Mouse (Mus musculus) lung, embryonic 16.5 days (tissue): ENCODE measurements at regions not wholly inside any gene's neighbourhood (a gene's known extent, or its start where the extent isn't known, plus 50 kb on each side); places are given as distances from the start of the nearest gene placed in this dataset.

Experiments used
- ATAC-seq: fragments of 200-750 bp; cut with Nextera tagmentation; 2 replicates; pipeline ENCODE4 v1.8.0; 2017; ENCODE audit warnings: low read depth, mild to moderate bottlenecking, moderate library complexity
- H3K27ac ChIP-seq: fragments of 300-500 bp; sonication (generic); 2 replicates; pipeline ENCODE4 v1.5.1; 2014; ENCODE audit warnings: mild to moderate bottlenecking, control low read depth, low read length
- H3K27me3 ChIP-seq: fragments of 300-500 bp; sonication (generic); 2 replicates; pipeline ENCODE4 v1.6.1; 2014; ENCODE audit warnings: low read depth, low read length, mixed read lengths; ENCODE audit not compliant: control insufficient read depth, insufficient read depth
- H3K36me3 ChIP-seq: fragments of 300-500 bp; sonication (generic); 2 replicates; pipeline ENCODE4 v1.6.1; 2014; ENCODE audit warnings: low read length; ENCODE audit not compliant: control insufficient read depth, insufficient read depth
- H3K4me1 ChIP-seq: fragments of 300-500 bp; sonication (generic); replicated peaks from 2 replicates; pipeline ENCODE4 v1.6.1; 2014; ENCODE audit warnings: low read length, mixed read lengths; ENCODE audit not compliant: control insufficient read depth, insufficient read depth
- H3K4me2 ChIP-seq: fragments of 300-500 bp; sonication (generic); 2 replicates; pipeline ENCODE4 v1.6.1; 2014; ENCODE audit warnings: low read depth, low read length, control low read depth
- H3K4me3 ChIP-seq: fragments of 300-500 bp; sonication (generic); 2 replicates; pipeline ENCODE4 v1.5.1; 2014; ENCODE audit warnings: mild to moderate bottlenecking, low read length, control low read depth
- H3K9ac ChIP-seq: fragments of 300-500 bp; sonication (generic); 2 replicates; pipeline ENCODE4 v1.6.1; 2014; ENCODE audit warnings: low read length, control low read depth
- H3K9me3 ChIP-seq: fragments of 300-500 bp; sonication (generic); 2 replicates; pipeline ENCODE4 v1.6.1; 2016; ENCODE audit warnings: low read length; ENCODE audit not compliant: control insufficient read depth
- WGBS: fragments of 180-500 bp; shearing (Covaris S2); extraction: QIAGEN DNeasy Blood & Tissue Kit; methylation state at CpG from one replicate; pipeline ENCODE4 v1.1.7; 2014; 5-methylcytosine and 5-hydroxymethylcytosine counted together

GRCm38 (mm10) chr2:138048341-138048740 is 208.0 kb upstream of the Btbd3 start:
- H3K27ac ChIP-seq: no peak overlapping the region
- ATAC-seq: no peak
- no peak overlapping the region for H3K9ac ChIP-seq
- 63% methylated on average over 5 of the region's 5 CpGs for WGBS
- no peaks in the 10 kb centered on the region for H3K9me3 ChIP-seq
- no peaks in the 10 kb centered on the region for H3K27me3 ChIP-seq
- no peak overlapping the region for H3K4me2 ChIP-seq
- no peaks in the 10 kb centered on the region for H3K36me3 ChIP-seq
- H3K4me3 ChIP-seq: no peak overlapping the region
- peaks cover 10% of the 10 kb centered on the region; the same call in 1 of the 2 replicates for H3K4me1 ChIP-seq

GRCm38 (mm10) chr2:138047781-138048201 is 208.6 kb upstream of the Btbd3 start:
- ATAC-seq: no peak

DNA sequence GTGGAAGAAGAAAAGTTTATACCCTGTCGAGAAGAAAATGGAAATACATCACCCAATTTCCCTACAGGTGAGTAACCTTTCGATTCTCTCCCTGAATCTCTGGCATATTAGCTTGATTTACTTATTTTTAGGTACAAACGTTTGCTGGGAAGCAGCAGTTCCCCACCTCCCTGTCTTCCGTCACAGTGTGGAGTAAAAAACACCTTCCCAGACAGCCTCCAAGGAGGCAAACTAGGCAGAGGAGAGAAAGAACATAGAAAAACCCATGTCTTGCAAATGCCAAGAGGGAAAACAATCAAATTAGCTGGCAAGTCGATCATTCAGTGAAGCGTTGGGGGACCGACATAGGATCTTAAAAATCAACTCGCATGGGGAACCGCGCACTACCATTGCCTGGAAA is 209.0 kb upstream of the Btbd3 start:
- Histone ChIP-seq H3K36me3 (no peaks in the 10 kb centered on the region), H3K4me2 (no peak overlapping the region), H3K4me3 (no peak overlapping the region), H3K9ac (no peak overlapping the region), H3K4me1 (peaks cover 10% of the 10 kb centered on the region; the same call in 1 of the 2 replicates), H3K27me3 (no peaks in the 10 kb centered on the region), H3K27ac (no peak overlapping the region), H3K9me3 (no peaks in the 10 kb centered on the region)
- WGBS: 64% methylated on average over 10 of the region's 10 CpGs
- ATAC-seq: no peak

More at GRCm38 (mm10) chr2:138047781-138048201, 208.6 kb upstream of the Btbd3 start:
- 20% methylated on average over 11 of the region's 11 CpGs for whole genome bisulfite sequencing
- Histone ChIP-seq H3K36me3 (no peaks in the 10 kb centered on the region), H3K4me3 (no peak overlapping the region), H3K4me2 (no peak overlapping the region), H3K4me1 (peaks cover 10% of the 10 kb centered on the region; the same call in 1 of the 2 replicates), H3K27me3 (no peaks in the 10 kb centered on the region), H3K9ac (no peak overlapping the region), H3K9me3 (no peaks in the 10 kb centered on the region), H3K27ac (no peak overlapping the region)

DNA sequence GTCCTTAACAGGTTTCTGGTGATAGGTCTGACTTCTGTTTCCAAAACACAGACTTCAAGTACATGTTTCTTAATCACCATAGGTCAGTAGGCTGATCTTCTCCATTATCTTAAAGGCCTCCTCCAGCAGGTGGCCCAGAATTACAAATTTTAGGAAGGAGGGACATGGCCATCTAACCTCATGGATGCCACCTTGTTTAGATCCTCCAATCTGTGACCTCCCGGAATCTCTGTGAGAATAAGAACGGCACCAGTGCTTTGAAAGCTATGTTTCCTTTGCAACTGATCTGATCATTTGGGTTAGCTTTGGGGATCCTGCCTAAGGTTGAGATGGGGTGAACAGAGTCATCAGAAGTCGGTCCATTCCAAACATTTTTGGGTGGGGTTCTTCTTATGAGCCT is 209.4 kb upstream of the Btbd3 start:
- H3K4me2 ChIP-seq: no peak overlapping the region
- no peaks in the 10 kb centered on the region for H3K36me3 ChIP-seq
- H3K4me1 ChIP-seq: peaks cover 10% of the 10 kb centered on the region; the same call in 1 of the 2 replicates
- H3K27me3 ChIP-seq: no peaks in the 10 kb centered on the region
- WGBS: 83% methylated on average over 3 of the region's 3 CpGs
- no peaks in the 10 kb centered on the region for H3K9me3 ChIP-seq
- no peak for ATAC-seq
- no peak overlapping the region for H3K4me3 ChIP-seq
- no peak overlapping the region for H3K27ac ChIP-seq
- H3K9ac ChIP-seq: no peak overlapping the region

- H3K4me1 ChIP-seq: peaks cover 10% of the 10 kb centered on the region; the same call in 1 of the 2 replicates
- 31% methylated on average over 5 of the region's 5 CpGs for WGBS
- peak overlapping the region; percentile 57 for H3K27ac ChIP-seq
- H3K9me3 ChIP-seq: no peaks in the 10 kb centered on the region
- peak; percentile 83 for ATAC-seq
- H3K27me3 ChIP-seq: no peaks in the 10 kb centered on the region
- H3K9ac ChIP-seq: no peak overlapping the region
- H3K36me3 ChIP-seq: no peaks in the 10 kb centered on the region
- no peak overlapping the region for H3K4me3 ChIP-seq
- no peak overlapping the region for H3K4me2 ChIP-seq
Observed at GRCm38 (mm10) chr2:138045933-138046642, 210.3 kb upstream of the Btbd3 start.

GRCm38 (mm10) chr2:138040706-138041105 is 215.7 kb upstream of the Btbd3 start:
- no peaks in the 10 kb centered on the region for H3K27me3 ChIP-seq
- H3K27ac ChIP-seq: peak overlapping the region; percentile 83
- no peaks in the 10 kb centered on the region for H3K9me3 ChIP-seq
- no peak overlapping the region for H3K4me3 ChIP-seq
- H3K4me2 ChIP-seq: no peak overlapping the region
- peak; percentile 77 for ATAC-seq
- WGBS: 36% methylated on average over 6 of the region's 6 CpGs
- H3K36me3 ChIP-seq: no peaks in the 10 kb centered on the region
- H3K9ac ChIP-seq: no peak overlapping the region
- H3K4me1 ChIP-seq: peaks cover 3% of the 10 kb centered on the region; the same call in 1 of the 2 replicates

- Histone ChIP-seq H3K9me3 (no peaks in the 10 kb centered on the region), H3K4me1 (no peaks in the 10 kb centered on the region), H3K36me3 (no peaks in the 10 kb centered on the region), H3K27ac (peak overlapping the region; percentile 83), H3K9ac (no peak overlapping the region), H3K27me3 (no peaks in the 10 kb centered on the region), H3K4me3 (no peak overlapping the region), H3K4me2 (no peak overlapping the region)
- 52% methylated on average over 5 of the region's 5 CpGs for WGBS
- peak; percentile 99 for ATAC-seq
Observed at GRCm38 (mm10) chr2:138040302-138040701, 216.1 kb upstream of the Btbd3 start.

DNA sequence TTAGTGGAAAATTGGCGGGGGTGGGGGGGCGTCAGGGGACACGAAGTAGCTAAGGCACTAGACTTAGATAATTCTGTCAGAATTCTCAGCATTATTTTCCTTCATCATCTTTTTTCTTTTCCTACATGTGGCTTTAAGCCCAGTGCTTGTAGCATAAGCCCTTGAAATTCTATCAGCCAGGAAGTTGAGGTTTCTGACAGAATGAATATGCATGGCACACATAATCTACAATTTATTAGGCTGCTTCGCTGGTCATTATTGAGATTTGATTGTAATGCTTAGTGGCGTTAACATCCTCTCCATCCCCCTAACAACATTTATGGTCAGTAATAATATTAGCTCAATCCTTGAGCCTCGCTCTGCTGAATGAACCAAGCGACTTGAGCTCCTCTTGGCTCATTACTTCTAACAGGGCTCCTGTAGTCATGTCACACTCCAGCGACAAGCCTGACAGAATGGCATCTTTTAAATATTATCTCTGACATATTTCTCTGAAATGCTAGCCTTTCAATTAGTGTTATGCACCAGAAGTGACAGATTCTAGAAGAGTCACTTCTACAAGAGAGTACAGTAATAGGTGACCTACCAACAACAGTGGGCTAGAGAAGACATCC is 222.1 kb upstream of the Btbd3 start:
- no peak overlapping the region for H3K9ac ChIP-seq
- no peak overlapping the region for H3K4me3 ChIP-seq
- no peak overlapping the region for H3K27ac ChIP-seq
- no peaks in the 10 kb centered on the region for H3K9me3 ChIP-seq
- WGBS: 74% methylated on average over 8 of the region's 8 CpGs
- no peaks in the 10 kb centered on the region for H3K4me1 ChIP-seq
- H3K4me2 ChIP-seq: no peak overlapping the region
- no peaks in the 10 kb centered on the region for H3K27me3 ChIP-seq
- no peaks in the 10 kb centered on the region for H3K36me3 ChIP-seq
- ATAC-seq: no peak

DNA sequence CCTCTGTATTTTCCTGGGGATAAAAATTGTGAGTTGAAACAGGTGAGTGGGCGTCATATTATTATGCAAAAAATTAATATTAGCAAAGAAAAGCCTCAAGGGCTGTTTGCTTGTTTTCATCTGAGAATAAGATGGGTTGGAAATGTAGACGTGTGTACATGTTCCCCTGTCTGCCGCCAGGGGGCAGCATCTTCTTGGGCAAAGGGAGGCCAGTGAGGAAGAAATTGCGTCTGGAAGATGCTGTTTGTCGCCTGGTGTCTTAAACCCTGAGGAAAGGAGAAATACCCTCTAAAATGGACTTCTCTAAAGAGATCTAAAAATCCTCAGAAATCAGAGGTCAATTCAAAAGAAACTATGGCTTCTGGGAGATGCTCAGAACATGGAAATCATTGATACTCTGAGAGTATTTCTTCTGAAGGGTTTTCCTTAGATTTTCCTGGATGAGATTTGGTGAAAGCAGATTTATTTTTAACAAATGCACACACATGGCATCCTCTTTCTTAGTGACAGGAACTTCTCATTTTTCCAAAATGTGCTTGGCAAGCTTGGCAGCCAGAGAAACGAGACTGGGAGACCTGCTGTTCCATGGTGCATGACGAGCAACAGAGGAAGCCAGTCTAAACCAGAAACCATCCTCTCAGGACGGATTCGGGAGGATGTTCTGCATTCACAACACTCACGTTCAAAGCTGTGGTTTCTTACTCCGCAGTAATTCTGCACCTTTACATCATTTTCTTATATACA is 222.8 kb upstream of the Btbd3 start:
- Histone ChIP-seq H3K9me3 (no peaks in the 10 kb centered on the region), H3K27ac (no peak overlapping the region), H3K4me2 (no peak overlapping the region), H3K4me3 (no peak overlapping the region), H3K27me3 (no peaks in the 10 kb centered on the region), H3K4me1 (no peaks in the 10 kb centered on the region), H3K36me3 (no peaks in the 10 kb centered on the region), H3K9ac (no peak overlapping the region)
- ATAC-seq: peak; percentile 45; the same call in 1 of the 2 replicates
- WGBS: 33% methylated on average over 11 of the region's 11 CpGs
